Mouse (Mus musculus): ENCODE measurements around the gene Ccdc65. TPM values are rescaled to one million over a fixed set of nuclear protein-coding genes. Genes with fewer than 3 reads are reported as not detected.

The Ccdc65 gene
- polyA plus RNA-seq, 1 experiment: not detected

GRCm38 (mm10) chr15:98685926-98686325 is 22.1 kb upstream of the Ccdc65 start:
- TF ChIP-seq CTCF (IDR thresholded peaks at IDR 0.05; ENCODE audit: low read depth, low read length) (peak; percentile 32), POLR2A (IDR thresholded peaks at IDR 0.05; ENCODE audit: insufficient read depth, low read length) (no peak)
- H3K9ac ChIP-seq (ENCODE audit: low read depth, poor library complexity, severe bottlenecking): no peak overlapping the region
- no peaks in the 10 kb centered on the region for H3K36me3 ChIP-seq (ENCODE audit: control insufficient read depth, insufficient read depth, low read length, poor library complexity, severe bottlenecking)
- H3K4me3 ChIP-seq (ENCODE audit: low read depth, low read length): no peak overlapping the region
- no peaks in the 10 kb centered on the region for H3K9me3 ChIP-seq (replicated peaks; ENCODE audit: control insufficient read depth, insufficient read depth, low read length, poor library complexity, severe bottlenecking)
- no peaks in the 10 kb centered on the region for H3K4me1 ChIP-seq (ENCODE audit: control insufficient read depth, insufficient read depth, low read length)
- H3K27ac ChIP-seq (ENCODE audit: insufficient read depth, low read length): no peak overlapping the region
- H3K27me3 ChIP-seq (ENCODE audit: control insufficient read depth, insufficient read depth, low read length, poor library complexity, severe bottlenecking): no peaks in the 10 kb centered on the region

- H3K27ac ChIP-seq (ENCODE audit: insufficient read depth, low read length): no peak overlapping the region
- no peak overlapping the region for H3K9ac ChIP-seq (ENCODE audit: low read depth, poor library complexity, severe bottlenecking)
- no peak for TF ChIP-seq POLR2A (IDR thresholded peaks at IDR 0.05; ENCODE audit: insufficient read depth, low read length)
- TF ChIP-seq EP300 (IDR thresholded peaks at IDR 0.05; ENCODE audit: insufficient read depth, low read depth, low read length): no peak
- no peak for TF ChIP-seq CTCF (IDR thresholded peaks at IDR 0.05; ENCODE audit: low read depth, low read length)
- no peaks in the 10 kb centered on the region for H3K9me3 ChIP-seq (replicated peaks; ENCODE audit: control insufficient read depth, insufficient read depth, low read length, poor library complexity, severe bottlenecking)
- H3K36me3 ChIP-seq (ENCODE audit: control insufficient read depth, insufficient read depth, low read length, poor library complexity, severe bottlenecking): no peaks in the 10 kb centered on the region
- no peaks in the 10 kb centered on the region for H3K27me3 ChIP-seq (ENCODE audit: control insufficient read depth, insufficient read depth, low read length, poor library complexity, severe bottlenecking)
- H3K4me1 ChIP-seq (ENCODE audit: control insufficient read depth, insufficient read depth, low read length): peaks cover 2% of the 10 kb centered on the region
- H3K4me3 ChIP-seq (ENCODE audit: low read depth, low read length): no peak overlapping the region
Observed at GRCm38 (mm10) chr15:98689682-98690081, 18.3 kb upstream of the Ccdc65 start.

- no peaks in the 10 kb centered on the region for H3K9me3 ChIP-seq (replicated peaks; ENCODE audit: control insufficient read depth, insufficient read depth, low read length, poor library complexity, severe bottlenecking)
- no peak overlapping the region for H3K27ac ChIP-seq (ENCODE audit: insufficient read depth, low read length)
- TF ChIP-seq POLR2A (IDR thresholded peaks at IDR 0.05; ENCODE audit: insufficient read depth, low read length) (no peak), EP300 (IDR thresholded peaks at IDR 0.05; ENCODE audit: insufficient read depth, low read depth, low read length) (no peak)
- no peak overlapping the region for H3K9ac ChIP-seq (ENCODE audit: low read depth, poor library complexity, severe bottlenecking)
- no peaks in the 10 kb centered on the region for H3K27me3 ChIP-seq (ENCODE audit: control insufficient read depth, insufficient read depth, low read length, poor library complexity, severe bottlenecking)
- H3K4me1 ChIP-seq (ENCODE audit: control insufficient read depth, insufficient read depth, low read length): peaks cover 2% of the 10 kb centered on the region
- no peaks in the 10 kb centered on the region for H3K36me3 ChIP-seq (ENCODE audit: control insufficient read depth, insufficient read depth, low read length, poor library complexity, severe bottlenecking)
- no peak overlapping the region for H3K4me3 ChIP-seq (ENCODE audit: low read depth, low read length)
Observed at GRCm38 (mm10) chr15:98691486-98692147, 16.4 kb upstream of the Ccdc65 start.

DNA sequence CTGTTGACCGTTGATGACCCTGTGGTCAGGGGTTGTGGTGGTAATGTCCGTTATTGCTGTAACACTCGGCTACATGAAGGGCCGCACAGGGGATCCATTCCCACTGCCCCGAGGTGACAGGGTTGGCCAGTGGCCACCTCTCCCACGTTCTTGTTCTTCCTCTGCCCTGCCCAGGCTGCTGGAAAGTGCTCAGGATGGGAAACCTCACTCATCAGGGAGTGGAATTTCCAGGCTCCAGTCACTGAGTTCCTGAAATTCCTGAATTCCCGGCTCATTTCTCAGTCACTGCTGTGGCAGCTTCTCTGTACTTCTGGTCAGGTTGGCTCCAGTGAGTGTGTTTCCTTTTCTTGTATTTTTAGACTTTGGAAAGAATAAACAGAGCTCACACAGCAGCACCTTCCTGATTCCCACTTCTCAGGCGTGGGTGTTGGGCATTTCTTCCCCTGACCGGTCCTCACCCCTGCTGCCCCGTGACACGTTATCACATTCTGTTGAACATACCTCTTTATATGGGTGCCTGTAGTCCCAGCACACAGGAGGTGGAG is 15.8 kb upstream of the Ccdc65 start:
- Histone ChIP-seq H3K9me3 (replicated peaks; ENCODE audit: control insufficient read depth, insufficient read depth, low read length, poor library complexity, severe bottlenecking) (no peaks in the 10 kb centered on the region), H3K36me3 (ENCODE audit: control insufficient read depth, insufficient read depth, low read length, poor library complexity, severe bottlenecking) (no peaks in the 10 kb centered on the region), H3K27me3 (ENCODE audit: control insufficient read depth, insufficient read depth, low read length, poor library complexity, severe bottlenecking) (no peaks in the 10 kb centered on the region), H3K4me1 (ENCODE audit: control insufficient read depth, insufficient read depth, low read length) (peaks cover 2% of the 10 kb centered on the region), H3K4me3 (ENCODE audit: low read depth, low read length) (no peak overlapping the region), H3K9ac (ENCODE audit: low read depth, poor library complexity, severe bottlenecking) (no peak overlapping the region), H3K27ac (ENCODE audit: insufficient read depth, low read length) (no peak overlapping the region)
- no peak for TF ChIP-seq CTCF (IDR thresholded peaks at IDR 0.05; ENCODE audit: low read depth, low read length)
- TF ChIP-seq EP300 (IDR thresholded peaks at IDR 0.05; ENCODE audit: insufficient read depth, low read depth, low read length): no peak
- TF ChIP-seq POLR2A (IDR thresholded peaks at IDR 0.05; ENCODE audit: insufficient read depth, low read length): no peak

DNA sequence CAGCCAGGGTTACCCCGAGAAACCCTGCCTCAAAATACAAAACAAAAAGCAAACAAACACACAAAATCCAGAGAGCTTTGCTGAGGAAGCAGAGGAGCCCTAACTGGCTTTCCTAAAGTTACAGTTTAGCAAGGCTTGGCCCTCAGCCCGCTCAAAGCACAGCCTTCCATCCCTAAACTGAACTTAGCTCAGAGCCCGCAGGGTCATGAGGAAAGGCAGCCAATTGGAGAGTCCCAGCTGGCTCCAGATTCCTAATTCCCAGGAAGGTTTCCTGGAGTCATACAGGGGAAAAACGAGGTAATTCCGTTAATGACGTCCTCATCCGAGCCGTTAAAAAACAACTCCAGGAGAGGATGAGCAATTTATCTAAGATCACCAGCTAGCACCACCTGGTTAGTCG is 12.3 kb upstream of the Ccdc65 start:
- peak overlapping the region; percentile 52 for H3K4me3 ChIP-seq (ENCODE audit: low read depth, low read length)
- H3K27ac ChIP-seq (ENCODE audit: insufficient read depth, low read length): no peak overlapping the region; the same call in 1 of the 2 replicates
- peaks cover 2% of the 10 kb centered on the region for H3K4me1 ChIP-seq (ENCODE audit: control insufficient read depth, insufficient read depth, low read length)
- H3K27me3 ChIP-seq (ENCODE audit: control insufficient read depth, insufficient read depth, low read length, poor library complexity, severe bottlenecking): no peaks in the 10 kb centered on the region
- no peaks in the 10 kb centered on the region for H3K9me3 ChIP-seq (replicated peaks; ENCODE audit: control insufficient read depth, insufficient read depth, low read length, poor library complexity, severe bottlenecking)
- TF ChIP-seq POLR2A (IDR thresholded peaks at IDR 0.05; ENCODE audit: insufficient read depth, low read length): no peak
- TF ChIP-seq CTCF (IDR thresholded peaks at IDR 0.05; ENCODE audit: low read depth, low read length): no peak
- TF ChIP-seq EP300 (IDR thresholded peaks at IDR 0.05; ENCODE audit: insufficient read depth, low read depth, low read length): no peak
- no peaks in the 10 kb centered on the region for H3K36me3 ChIP-seq (ENCODE audit: control insufficient read depth, insufficient read depth, low read length, poor library complexity, severe bottlenecking)
- H3K9ac ChIP-seq (ENCODE audit: low read depth, poor library complexity, severe bottlenecking): peak overlapping the region; percentile 51

- H3K27ac ChIP-seq (ENCODE audit: insufficient read depth, low read length): no peak overlapping the region
- TF ChIP-seq EP300 (IDR thresholded peaks at IDR 0.05; ENCODE audit: insufficient read depth, low read depth, low read length) (no peak), POLR2A (IDR thresholded peaks at IDR 0.05; ENCODE audit: insufficient read depth, low read length) (no peak), CTCF (IDR thresholded peaks at IDR 0.05; ENCODE audit: low read depth, low read length) (no peak)
- H3K9ac ChIP-seq (ENCODE audit: low read depth, poor library complexity, severe bottlenecking): peak overlapping the region; percentile 51
- no peaks in the 10 kb centered on the region for H3K27me3 ChIP-seq (ENCODE audit: control insufficient read depth, insufficient read depth, low read length, poor library complexity, severe bottlenecking)
- H3K4me3 ChIP-seq (ENCODE audit: low read depth, low read length): peak overlapping the region; percentile 52
- peaks cover 2% of the 10 kb centered on the region for H3K4me1 ChIP-seq (ENCODE audit: control insufficient read depth, insufficient read depth, low read length)
- no peaks in the 10 kb centered on the region for H3K9me3 ChIP-seq (replicated peaks; ENCODE audit: control insufficient read depth, insufficient read depth, low read length, poor library complexity, severe bottlenecking)
- H3K36me3 ChIP-seq (ENCODE audit: control insufficient read depth, insufficient read depth, low read length, poor library complexity, severe bottlenecking): no peaks in the 10 kb centered on the region
Observed at GRCm38 (mm10) chr15:98696216-98696615, 11.8 kb upstream of the Ccdc65 start.

Data from ES-Bruce4 (cell line).